Mouse (Mus musculus) forebrain, embryonic 12.5 days (tissue): Measurements from ENCODE around the gene Med20. TPM values are rescaled to one million over a fixed set of nuclear protein-coding genes. Genes with fewer than 3 reads are reported as not detected.

Experiments
- ATAC-seq: fragments of 200-750 bp; cut with Nextera tagmentation; 2 replicates; pipeline ENCODE4 v1.8.0; 2017; ENCODE audit warnings: moderate TSS enrichment; ENCODE audit not compliant: low FRiP score
- H3K27ac ChIP-seq: fragments of 300-500 bp; sonication (generic); 2 replicates; pipeline ENCODE4 v1.5.1; 2016; ENCODE audit warnings: mild to moderate bottlenecking
- H3K27me3 ChIP-seq: fragments of 300-500 bp; sonication (generic); 2 replicates; pipeline ENCODE4 v1.6.1; 2016; ENCODE audit warnings: mild to moderate bottlenecking
- H3K36me3 ChIP-seq: fragments of 300-500 bp; sonication (generic); replicated peaks from 2 replicates; pipeline ENCODE4 v1.6.1; 2016; ENCODE audit warnings: mild to moderate bottlenecking
- H3K4me1 ChIP-seq: fragments of 300-500 bp; sonication (generic); 2 replicates; pipeline ENCODE4 v1.6.1; 2016
- H3K4me2 ChIP-seq: fragments of 300-500 bp; sonication (generic); 2 replicates; pipeline ENCODE4 v1.6.1; 2016; ENCODE audit warnings: mild to moderate bottlenecking, moderate library complexity
- H3K4me3 ChIP-seq: fragments of 300-500 bp; sonication (generic); replicated peaks from 2 replicates; pipeline ENCODE4 v1.5.1; 2016; ENCODE audit warnings: mild to moderate bottlenecking
- H3K9ac ChIP-seq: fragments of 300-500 bp; sonication (generic); 2 replicates; pipeline ENCODE4 v1.6.1; 2016; ENCODE audit warnings: mild to moderate bottlenecking
- H3K9me3 ChIP-seq: fragments of 300-500 bp; sonication (generic); 2 replicates; pipeline ENCODE4 v1.6.1; 2016
- WGBS: fragments of 180-500 bp; shearing (Covaris S2); methylation state at CpG from one replicate; pipeline ENCODE4 v1.1.7; 2016; 5-methylcytosine and 5-hydroxymethylcytosine counted together
- polyA plus RNA-seq: library from polyadenylated mRNA; unstranded; fragments of >200 nt; fragmentation: Nextera tagmentation; extraction: Ambion mirVana; gene quantifications from 2 replicates; pipeline ENCODE4 v1.2.1, GENCODE M21; 2016

The Med20 gene
- polyA plus RNA-seq, 1 experiment from 2014 or later: 38.5 TPM

- 62% methylated on average over 4 of the region's 4 CpGs for WGBS
- ATAC-seq: no peak; the same call in 1 of the 2 replicates
- H3K36me3 ChIP-seq: peaks cover 5% of the 10 kb centered on the region
- peaks cover 33% of the 10 kb centered on the region for H3K27me3 ChIP-seq
- H3K9me3 ChIP-seq: no peaks in the 10 kb centered on the region
- peaks cover 17% of the 10 kb centered on the region for H3K4me1 ChIP-seq
- H3K4me2 ChIP-seq: no peak overlapping the region
- no peak overlapping the region for H3K9ac ChIP-seq
- H3K4me3 ChIP-seq: no peak overlapping the region
- H3K27ac ChIP-seq: no peak overlapping the region
Observed at GRCm38 (mm10) chr17:47669166-47669565, 57.8 kb downstream of the Med20 start.

DNA sequence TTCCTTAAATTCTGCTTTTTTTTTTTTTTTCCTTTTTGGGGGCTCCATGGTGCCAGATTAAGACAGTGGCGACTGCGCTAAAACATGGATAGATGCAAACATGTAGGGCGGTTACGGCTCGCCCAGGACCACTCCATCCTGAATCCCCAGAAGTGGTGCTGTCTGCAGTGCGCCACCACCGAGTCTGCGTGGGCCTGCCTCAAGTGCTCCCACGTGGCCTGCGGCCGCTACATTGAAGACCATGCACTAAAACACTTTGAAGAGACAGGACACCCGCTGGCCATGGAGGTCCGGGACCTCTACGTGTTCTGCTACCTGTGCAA, 60.6 kb downstream of the Med20 start:
- peaks cover 34% of the 10 kb centered on the region for H3K27me3 ChIP-seq
- H3K9ac ChIP-seq: peak overlapping the region; percentile 53; the same call in 1 of the 2 replicates
- H3K4me1 ChIP-seq: peaks cover 17% of the 10 kb centered on the region
- 12% methylated on average over 14 of the region's 14 CpGs for WGBS
- H3K36me3 ChIP-seq: peaks cover 17% of the 10 kb centered on the region
- H3K9me3 ChIP-seq: no peaks in the 10 kb centered on the region
- no peak overlapping the region for H3K27ac ChIP-seq
- peak overlapping the region; percentile 38 for H3K4me3 ChIP-seq
- peak overlapping the region; percentile 65 for H3K4me2 ChIP-seq
- peak; percentile 54 for ATAC-seq

DNA sequence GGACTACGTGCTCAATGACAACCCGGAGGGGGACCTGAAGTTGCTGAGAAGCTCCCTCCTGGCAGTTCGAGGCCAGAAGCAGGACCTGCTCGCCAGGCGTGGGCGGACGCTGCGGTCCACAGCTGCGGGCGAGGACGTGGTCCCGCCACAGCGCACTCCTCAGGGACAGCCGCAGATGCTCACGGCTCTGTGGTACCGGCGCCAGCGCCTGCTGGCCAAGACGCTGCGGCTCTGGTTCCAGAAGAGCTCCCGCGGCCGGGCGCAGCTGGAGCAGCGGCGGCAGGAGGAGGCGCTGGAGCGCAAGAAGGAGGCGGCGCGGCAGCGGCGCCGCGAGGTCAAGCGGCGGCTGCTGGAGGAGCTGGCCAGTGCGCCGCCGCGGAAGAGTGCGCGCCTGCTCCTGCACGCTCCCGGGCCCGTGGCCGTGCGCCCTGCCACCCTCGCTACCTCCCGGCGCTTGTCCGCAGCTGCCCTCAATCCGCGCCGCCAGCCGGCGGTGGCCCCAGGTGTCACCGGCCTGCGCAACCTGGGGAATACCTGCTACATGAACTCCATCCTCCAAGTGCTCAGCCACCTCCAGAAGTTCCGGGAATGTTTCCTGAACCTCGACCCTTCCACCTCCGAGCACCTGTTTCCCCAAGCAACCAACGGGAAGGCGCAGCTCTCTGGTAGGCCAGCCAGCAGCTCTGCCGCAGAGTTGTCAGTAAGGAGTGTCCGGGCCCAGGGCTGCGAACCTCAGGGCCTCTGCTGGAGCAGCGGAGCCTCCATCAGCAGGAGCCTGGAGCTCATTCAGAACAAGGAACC, 61.1 kb downstream of the Med20 start:
- 4% methylated on average over 66 of the region's 68 CpGs for WGBS
- Histone ChIP-seq H3K4me2 (peak overlapping the region; percentile 65), H3K36me3 (peaks cover 17% of the 10 kb centered on the region), H3K9me3 (no peaks in the 10 kb centered on the region), H3K4me3 (peak overlapping the region; percentile 38), H3K27me3 (peaks cover 34% of the 10 kb centered on the region), H3K4me1 (peaks cover 17% of the 10 kb centered on the region), H3K9ac (peak overlapping the region; percentile 53), H3K27ac (no peak overlapping the region)
- ATAC-seq: peak; percentile 66

Other genes starting within 250 kb of the Med20 start
- gene Mrps10, start 242.7 kb upstream of the Med20 start, polyA plus RNA-seq: 69.2 and 71.3 TPM in 2 replicates
- gene Guca1b, start 226.2 kb upstream of the Med20 start, polyA plus RNA-seq: 0.46 and 0.68 TPM in 2 replicates
- gene Guca1a, start 211.0 kb upstream of the Med20 start, polyA plus RNA-seq: 0.23 and 0.60 TPM in 2 replicates
- 0.13 and 0.19 TPM in 2 replicates for gene AI661453, start 175.0 kb upstream of the Med20 start, polyA plus RNA-seq
- 0.19 and 0.31 TPM in 2 replicates for gene 1700001C19Rik, start 174.2 kb upstream of the Med20 start, polyA plus RNA-seq
- gene Taf8, start 109.3 kb upstream of the Med20 start, polyA plus RNA-seq: 31.1 and 32.9 TPM in 2 replicates
- 124 and 137 TPM in 2 replicates for gene Ccnd3, start 106.5 kb upstream of the Med20 start, polyA plus RNA-seq
- gene Bysl, start 90 bp upstream of the Med20 start, polyA plus RNA-seq: 32.7 and 33.7 TPM in 2 replicates
- 1.6 and 2.7 TPM in 2 replicates for gene Gm20517, start within 50 bp of the Med20 start, polyA plus RNA-seq
- gene Usp49, start 19.1 kb downstream of the Med20 start, polyA plus RNA-seq: 11.1 and 12.2 TPM in 2 replicates
- 346 and 368 TPM in 2 replicates for gene Tomm6, start 76.8 kb downstream of the Med20 start, polyA plus RNA-seq
- gene Frs3, start 77.4 kb downstream of the Med20 start, polyA plus RNA-seq: 11.1 and 11.9 TPM in 2 replicates
- gene Gm21981, start 82.9 kb downstream of the Med20 start, polyA plus RNA-seq: 0.40 and 0.60 TPM in 2 replicates
- 0.91 and 1.0 TPM in 2 replicates for gene Prickle4, start 83.2 kb downstream of the Med20 start, polyA plus RNA-seq
- not detected in 2 replicates for gene Pgc, start 115.3 kb downstream of the Med20 start, polyA plus RNA-seq
- 1.7 and 2.4 TPM in 2 replicates for gene Tfeb, start 125.4 kb downstream of the Med20 start, polyA plus RNA-seq
- gene Mdfi, start 223.1 kb downstream of the Med20 start, polyA plus RNA-seq: 7.2 and 9.9 TPM in 2 replicates